Mouse (Mus musculus) liver, postnatal 0 days (tissue): ENCODE data around the gene Dusp10. TPM values are rescaled to one million over a fixed set of nuclear protein-coding genes. Genes with fewer than 3 reads are reported as not detected.

Experiments
- ATAC-seq: fragments of 200-750 bp; cut with Nextera tagmentation; 2 replicates; pipeline ENCODE4 v1.8.0; 2017; ENCODE audit warnings: mild to moderate bottlenecking, moderate library complexity
- DNase-seq: peaks from one replicate; pipeline ENCODE4 v3.0.0-alpha.2; 2016
- H3K27ac ChIP-seq: fragments of 300-500 bp; sonication (generic); 2 replicates; pipeline ENCODE4 v1.5.1; 2014; ENCODE audit warnings: antibody characterized with exemption, moderate library complexity, mild to moderate bottlenecking, low read depth
- H3K27me3 ChIP-seq: fragments of 300-500 bp; sonication (generic); 2 replicates; pipeline ENCODE4 v1.6.1; 2014; ENCODE audit warnings: low read length, control low read depth, mixed read lengths; ENCODE audit not compliant: insufficient read depth
- H3K36me3 ChIP-seq: fragments of 300-500 bp; sonication (generic); replicated peaks from 2 replicates; pipeline ENCODE4 v1.6.1; 2014; ENCODE audit warnings: mild to moderate bottlenecking, control low read depth, low read length, moderate library complexity, mixed read lengths; ENCODE audit not compliant: insufficient read depth
- H3K4me1 ChIP-seq: fragments of 300-500 bp; sonication (generic); 2 replicates; pipeline ENCODE4 v1.6.1; 2014; ENCODE audit warnings: antibody characterized with exemption, mild to moderate bottlenecking, control low read depth; ENCODE audit not compliant: insufficient read depth
- H3K4me2 ChIP-seq: fragments of 300-500 bp; sonication (generic); 2 replicates; pipeline ENCODE4 v1.6.1; 2014; ENCODE audit warnings: low read depth, mild to moderate bottlenecking, low read length, moderate library complexity, mixed read lengths
- H3K4me3 ChIP-seq: fragments of 300-500 bp; sonication (generic); 2 replicates; pipeline ENCODE4 v1.5.1; 2014; ENCODE audit warnings: low read depth, low read length
- H3K9ac ChIP-seq: fragments of 300-500 bp; sonication (generic); replicated peaks from 2 replicates; pipeline ENCODE4 v1.6.1; 2014; ENCODE audit warnings: mild to moderate bottlenecking, moderate library complexity
- H3K9me3 ChIP-seq: fragments of 300-500 bp; sonication (generic); 2 replicates; pipeline ENCODE4 v1.6.1; 2016; ENCODE audit warnings: mild to moderate bottlenecking, control low read depth, low read length, mixed read lengths
- CTCF ChIP-seq: sonication (generic); IDR thresholded peaks from 2 replicates; pipeline ENCODE4 v1.5.1; 2016; ENCODE audit warnings: antibody characterized with exemption, low read depth
- EP300 ChIP-seq: IDR thresholded peaks from 2 replicates; pipeline ENCODE4 v1.6.1; 2016; ENCODE audit warnings: antibody characterized with exemption, low read depth, mild to moderate bottlenecking
- WGBS: fragments of 180-500 bp; shearing (Covaris S2); extraction: QIAGEN DNeasy Blood & Tissue Kit; methylation state at CpG from one replicate; pipeline ENCODE4 v1.1.7; 2014; ENCODE audit not compliant: insufficient replicate concordance; 5-methylcytosine and 5-hydroxymethylcytosine counted together
- polyA plus RNA-seq: library from polyadenylated mRNA; unstranded; fragments of >200 nt; fragmentation: Nextera tagmentation; extraction: Ambion mirVana; gene quantifications from 2 replicates; pipeline ENCODE4 v1.2.1, GENCODE M21; 2015

Dusp10 gene
- polyA plus RNA-seq, 1 experiment from 2014 or later = 2.6 TPM

GRCm38 (mm10) chr1:184048675-184049418 lies 35.7 kb downstream of the Dusp10 start:
- H3K9ac ChIP-seq = peak overlapping the region; percentile 22; the same call in 1 of the 2 replicates
- H3K4me1 ChIP-seq = peaks cover 11% of the 10 kb centered on the region
- ATAC-seq = peak; percentile 38; the same call in 1 of the 2 replicates
- no peaks in the 10 kb centered on the region for H3K27me3 ChIP-seq
- TF ChIP-seq EP300 (no peak), CTCF (no peak)
- peak overlapping the region; percentile 44; the same call in 1 of the 2 replicates for H3K27ac ChIP-seq
- no peaks in the 10 kb centered on the region for H3K9me3 ChIP-seq
- peak overlapping the region; percentile 64 for H3K4me2 ChIP-seq
- no peak for DNase-seq
- H3K36me3 ChIP-seq = no peaks in the 10 kb centered on the region; the same call in 1 of the 2 replicates
- 36% methylated on average over 10 of the region's 10 CpGs for WGBS
- H3K4me3 ChIP-seq = peak overlapping the region; percentile 25

GRCm38 (mm10) chr1:184051286-184051685 lies 38.2 kb downstream of the Dusp10 start:
- Histone ChIP-seq H3K9ac (no peak overlapping the region), H3K27me3 (no peaks in the 10 kb centered on the region), H3K4me1 (peaks cover 14% of the 10 kb centered on the region), H3K9me3 (no peaks in the 10 kb centered on the region), H3K4me2 (no peak overlapping the region), H3K4me3 (no peak overlapping the region), H3K36me3 (no peaks in the 10 kb centered on the region), H3K27ac (no peak overlapping the region)
- DNase-seq (no peak), ATAC-seq (no peak)
- TF ChIP-seq CTCF (no peak), EP300 (no peak)
- WGBS = 80% methylated on average over 1 of the region's 1 CpGs

GRCm38 (mm10) chr1:184051824-184052223 lies 38.7 kb downstream of the Dusp10 start:
- TF ChIP-seq EP300 = no peak; the same call in 1 of the 2 replicates
- no peak for TF ChIP-seq CTCF
- Histone ChIP-seq H3K27me3 (no peaks in the 10 kb centered on the region), H3K36me3 (no peaks in the 10 kb centered on the region), H3K4me2 (no peak overlapping the region), H3K4me3 (no peak overlapping the region), H3K27ac (no peak overlapping the region), H3K4me1 (peaks cover 14% of the 10 kb centered on the region), H3K9me3 (no peaks in the 10 kb centered on the region), H3K9ac (no peak overlapping the region)
- peak; percentile 57 for ATAC-seq
- DNase-seq = peak; percentile 39
- WGBS = 44% methylated on average over 6 of the region's 6 CpGs

GRCm38 (mm10) chr1:184052331-184052730 lies 39.2 kb downstream of the Dusp10 start:
- Histone ChIP-seq H3K27me3 (no peaks in the 10 kb centered on the region), H3K4me2 (no peak overlapping the region), H3K4me1 (peaks cover 14% of the 10 kb centered on the region), H3K27ac (no peak overlapping the region), H3K36me3 (no peaks in the 10 kb centered on the region), H3K9ac (no peak overlapping the region), H3K4me3 (no peak overlapping the region), H3K9me3 (no peaks in the 10 kb centered on the region)
- ATAC-seq (no peak), DNase-seq (no peak)
- TF ChIP-seq EP300 (no peak), CTCF (no peak)
- 62% methylated on average over 4 of the region's 4 CpGs for WGBS

GRCm38 (mm10) chr1:184053141-184053540 lies 40.0 kb downstream of the Dusp10 start:
- Histone ChIP-seq H3K36me3 (no peaks in the 10 kb centered on the region), H3K27ac (peak overlapping the region; percentile 35; the same call in 1 of the 2 replicates), H3K9me3 (no peaks in the 10 kb centered on the region), H3K27me3 (no peaks in the 10 kb centered on the region), H3K9ac (no peak overlapping the region), H3K4me3 (no peak overlapping the region), H3K4me2 (peak overlapping the region; percentile 1; the same call in 1 of the 2 replicates), H3K4me1 (peaks cover 20% of the 10 kb centered on the region)
- WGBS = 40% methylated on average over 4 of the region's 4 CpGs
- DNase-seq (no peak), ATAC-seq (peak; percentile 62)
- TF ChIP-seq EP300 (no peak), CTCF (no peak)

GRCm38 (mm10) chr1:184053711-184054110 lies 40.6 kb downstream of the Dusp10 start:
- no peak for ATAC-seq
- 75% methylated on average over 4 of the region's 4 CpGs for WGBS

More at GRCm38 (mm10) chr1:184053711-184054110, 40.6 kb downstream of the Dusp10 start:
- no peak overlapping the region for H3K9ac ChIP-seq
- no peaks in the 10 kb centered on the region for H3K27me3 ChIP-seq
- H3K4me1 ChIP-seq = peaks cover 21% of the 10 kb centered on the region
- H3K36me3 ChIP-seq = no peaks in the 10 kb centered on the region
- no peak for DNase-seq
- no peaks in the 10 kb centered on the region for H3K9me3 ChIP-seq
- TF ChIP-seq EP300 = no peak
- H3K4me2 ChIP-seq = no peak overlapping the region
- no peak overlapping the region for H3K4me3 ChIP-seq
- peak overlapping the region; percentile 35; the same call in 1 of the 2 replicates for H3K27ac ChIP-seq
